Mouse (Mus musculus): ENCODE data around the gene Pole3.

Gene Pole3

DNA sequence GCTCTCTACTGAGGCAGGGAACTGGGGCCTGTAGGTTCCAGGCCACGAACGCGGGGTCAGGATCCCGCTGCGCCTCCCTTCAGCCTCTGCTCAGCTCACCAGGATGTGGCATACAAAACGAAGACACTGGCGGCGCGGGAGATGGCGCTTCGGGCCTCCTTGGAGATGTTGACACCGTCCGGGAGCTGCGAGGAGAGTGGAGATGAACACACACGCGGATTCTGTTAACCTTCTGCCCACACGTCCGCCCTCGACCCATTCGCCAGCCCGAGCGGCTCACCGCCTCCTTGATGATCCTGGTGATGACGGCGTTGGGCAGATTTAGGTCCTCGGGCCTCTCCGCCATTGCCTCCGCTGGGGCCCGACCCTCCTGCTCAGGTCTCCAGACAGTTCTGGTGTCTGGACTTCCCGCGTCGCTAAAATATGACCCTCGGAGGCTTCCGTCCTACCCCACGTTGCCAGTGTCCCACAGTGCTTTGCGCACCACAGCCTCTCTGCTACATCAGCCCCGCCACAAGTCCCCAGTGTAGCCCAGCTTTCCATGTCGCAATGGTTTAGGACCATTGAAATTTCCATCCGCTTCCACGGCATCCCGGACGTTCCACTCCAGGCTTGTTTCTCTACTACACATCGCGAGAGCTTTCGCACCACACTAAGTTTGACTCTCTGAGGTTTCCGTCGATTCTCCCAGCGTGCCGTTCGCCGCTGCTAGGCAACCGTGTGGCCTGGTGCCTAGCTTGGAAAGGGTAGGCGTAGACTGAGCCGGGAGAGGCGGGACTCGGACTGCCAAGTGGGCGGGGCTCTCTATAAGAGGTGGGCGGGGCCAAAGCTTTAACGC is at the start of gene Pole3, which contains the start of gene 4933430I17Rik:
Pole3 (minus strand) TSS at position 418 of the 838 bp plus-strand sequence.
4933430I17Rik (plus strand) TSS at position 719 of the 838 bp plus-strand sequence.
- DNase-seq = peak; percentile 95

- DNase-seq = no peak
Measured at GRCm38 (mm10) chr4:62570029-62570428, 45.2 kb upstream of the Pole3 start.

- DNase-seq = no peak
Measured at GRCm38 (mm10) chr4:62569603-62570002, 44.7 kb upstream of the Pole3 start.

- no peak for DNase-seq
Measured at GRCm38 (mm10) chr4:62568359-62568758, 43.5 kb upstream of the Pole3 start.

- no peak for DNase-seq
Measured at GRCm38 (mm10) chr4:62567696-62568095, 42.8 kb upstream of the Pole3 start.

DNA sequence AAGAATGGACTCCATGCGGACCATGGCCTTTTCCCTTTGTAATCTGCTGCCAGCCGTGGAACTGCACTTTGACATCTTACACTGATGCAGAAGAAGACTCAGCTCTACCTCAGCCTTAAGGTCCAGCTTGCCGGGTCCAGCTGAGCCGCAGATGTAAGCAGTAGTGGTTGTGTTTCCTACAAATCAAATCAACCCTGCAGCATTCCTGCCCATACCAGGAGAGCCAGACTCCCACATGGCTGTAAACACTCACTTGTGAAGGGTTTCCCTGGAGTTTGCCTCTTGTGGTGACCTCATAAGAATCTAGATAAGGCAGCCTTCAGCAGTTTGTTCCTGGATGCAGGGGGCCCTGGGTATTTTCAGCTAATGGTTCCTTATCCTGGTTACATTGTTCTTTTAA is 41.7 kb upstream of the Pole3 start:
- no peak for DNase-seq

- DNase-seq = no peak
Measured at GRCm38 (mm10) chr4:62562006-62562405, 37.1 kb upstream of the Pole3 start.

DNA sequence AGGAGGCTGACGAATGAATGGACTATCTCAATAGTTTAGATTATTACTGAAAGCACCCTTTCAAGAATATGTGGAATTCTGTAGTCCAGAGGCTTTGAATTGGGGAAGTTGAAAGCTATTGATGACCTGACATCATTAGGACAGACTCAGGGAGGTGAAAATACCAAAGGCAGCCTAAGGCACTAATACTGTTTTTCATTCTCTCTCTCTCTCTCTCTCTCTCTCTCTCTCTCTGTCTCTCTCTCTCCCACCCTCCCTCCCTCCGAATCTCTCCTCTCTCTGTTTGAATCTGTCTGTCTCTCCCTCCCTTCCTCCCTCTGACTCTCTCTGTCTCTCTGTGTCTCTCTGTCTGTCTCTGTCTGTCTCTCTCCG is 36.7 kb upstream of the Pole3 start:
- no peak for DNase-seq

GRCm38 (mm10) chr4:62560963-62561629 is 36.2 kb upstream of the Pole3 start:
- DNase-seq = peak; percentile 37

GRCm38 (mm10) chr4:62559797-62560329 is 35.0 kb upstream of the Pole3 start, which contains the start of gene Rgs3:
Gene Rgs3 (plus strand): TSS chr4:62559847.
- DNase-seq = no peak

- DNase-seq = no peak
Measured at GRCm38 (mm10) chr4:62557436-62557835, 32.6 kb upstream of the Pole3 start.

- DNase-seq = no peak
Measured at GRCm38 (mm10) chr4:62551966-62552365, 27.1 kb upstream of the Pole3 start.

DNA sequence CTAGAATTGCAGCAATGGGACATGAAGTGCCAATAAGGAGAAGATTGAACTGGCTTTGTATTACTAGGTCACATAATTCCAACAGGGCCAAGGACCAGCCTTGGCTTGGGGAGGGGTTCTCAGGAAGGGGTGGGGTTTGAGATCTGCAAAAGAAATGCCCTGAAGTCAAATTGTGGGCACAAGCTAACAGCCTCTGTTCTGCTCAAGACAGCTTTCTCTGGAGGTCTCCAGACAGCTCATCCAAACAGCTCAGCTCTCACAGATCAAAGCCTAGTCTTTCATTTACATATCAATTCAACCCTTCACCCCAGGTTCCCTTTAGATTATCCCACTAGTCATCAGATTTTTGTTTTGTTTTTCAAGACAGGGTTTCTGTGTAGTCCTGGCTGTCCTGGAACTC is 19.9 kb upstream of the Pole3 start:
- no peak for DNase-seq

DNA sequence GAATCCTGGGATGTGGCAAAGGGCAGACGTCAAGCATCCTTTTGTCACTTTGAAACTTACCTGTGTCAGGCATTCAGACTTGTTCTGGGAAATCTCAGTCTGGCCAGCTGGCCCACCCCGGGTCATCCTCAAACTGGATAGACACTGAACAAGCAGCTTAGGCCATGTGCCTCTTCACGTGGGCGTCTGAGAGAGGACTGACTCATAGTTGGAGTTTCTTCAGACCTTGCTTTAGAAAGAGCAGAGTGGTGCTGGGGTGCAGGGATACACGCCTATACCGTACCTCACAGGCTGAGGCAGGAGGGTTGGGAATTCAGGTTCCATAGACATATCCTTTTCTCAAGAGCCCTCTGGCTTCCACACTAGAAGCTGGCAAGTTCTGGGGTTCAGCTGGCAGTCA is 18.9 kb upstream of the Pole3 start:
- no peak for DNase-seq

DNA sequence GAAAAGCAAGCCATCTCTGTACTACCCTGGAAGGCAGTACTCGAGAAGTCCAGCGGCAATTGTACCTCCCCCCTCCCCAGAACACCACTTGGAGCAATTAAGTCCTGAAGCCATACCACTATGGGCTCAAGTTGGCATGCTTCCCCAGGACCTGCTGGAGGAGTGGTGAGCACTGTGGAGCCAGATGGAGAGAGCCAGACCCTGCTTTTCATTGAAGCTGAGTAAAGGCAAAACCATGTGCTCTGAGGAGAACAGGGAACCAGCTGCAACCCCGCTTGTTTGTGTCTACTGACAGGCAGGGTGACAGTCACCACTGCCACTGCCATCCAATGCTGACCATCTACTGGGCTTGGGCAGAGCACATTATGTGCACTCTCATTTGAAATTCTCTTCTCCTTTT is 16.9 kb upstream of the Pole3 start:
- no peak for DNase-seq

GRCm38 (mm10) chr4:62533729-62534128 is 8.9 kb upstream of the Pole3 start:
- DNase-seq = no peak

- no peak for DNase-seq
Measured at GRCm38 (mm10) chr4:62527655-62528054, 2.8 kb upstream of the Pole3 start.

DNA sequence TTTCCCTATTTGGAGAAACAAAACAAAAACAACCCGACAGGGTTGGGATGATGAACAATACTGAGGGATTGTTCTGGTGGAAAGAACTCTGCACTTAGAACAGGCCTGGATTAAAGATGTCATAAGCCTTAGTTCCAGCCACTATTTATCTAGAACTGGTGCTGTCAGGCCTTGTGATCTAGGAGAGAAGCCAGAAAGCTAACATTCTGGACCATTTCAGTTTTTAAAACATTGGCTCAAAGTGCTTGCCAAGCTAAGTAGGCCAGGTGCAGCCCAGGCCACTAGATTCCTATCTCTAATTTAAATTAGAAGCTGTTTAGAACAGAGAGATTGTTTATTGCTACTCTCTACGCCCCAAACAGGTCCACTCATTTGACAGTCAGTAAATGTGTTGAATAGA is 1.4 kb upstream of the Pole3 start:
- no peak for DNase-seq

DNA sequence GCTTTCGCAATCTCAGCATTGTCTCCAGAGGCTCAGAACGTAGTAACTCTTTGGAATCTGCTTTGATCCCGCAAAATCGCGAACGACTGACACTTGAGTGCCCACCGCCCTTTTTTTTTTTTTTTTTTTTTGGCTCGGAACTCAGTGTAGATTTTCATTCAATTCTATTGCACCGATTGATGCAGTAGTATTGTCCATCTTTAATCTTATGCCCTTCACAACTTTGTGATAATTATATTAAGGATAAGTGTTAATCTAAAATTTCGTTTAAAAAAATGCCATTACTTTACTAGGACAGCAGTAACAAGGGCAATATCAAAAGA is 582 bp upstream of the Pole3 start:
- DNase-seq = no peak

GRCm38 (mm10) chr4:62520892-62521400 is 3.9 kb downstream of the Pole3 start:
- DNase-seq = no peak

- peak; percentile 96 for DNase-seq
Measured at GRCm38 (mm10) chr4:62519849-62520233, 5.0 kb downstream of the Pole3 start, which contains the start of gene Alad. Gene Alad (minus strand): TSS chr4:62519918.

DNA sequence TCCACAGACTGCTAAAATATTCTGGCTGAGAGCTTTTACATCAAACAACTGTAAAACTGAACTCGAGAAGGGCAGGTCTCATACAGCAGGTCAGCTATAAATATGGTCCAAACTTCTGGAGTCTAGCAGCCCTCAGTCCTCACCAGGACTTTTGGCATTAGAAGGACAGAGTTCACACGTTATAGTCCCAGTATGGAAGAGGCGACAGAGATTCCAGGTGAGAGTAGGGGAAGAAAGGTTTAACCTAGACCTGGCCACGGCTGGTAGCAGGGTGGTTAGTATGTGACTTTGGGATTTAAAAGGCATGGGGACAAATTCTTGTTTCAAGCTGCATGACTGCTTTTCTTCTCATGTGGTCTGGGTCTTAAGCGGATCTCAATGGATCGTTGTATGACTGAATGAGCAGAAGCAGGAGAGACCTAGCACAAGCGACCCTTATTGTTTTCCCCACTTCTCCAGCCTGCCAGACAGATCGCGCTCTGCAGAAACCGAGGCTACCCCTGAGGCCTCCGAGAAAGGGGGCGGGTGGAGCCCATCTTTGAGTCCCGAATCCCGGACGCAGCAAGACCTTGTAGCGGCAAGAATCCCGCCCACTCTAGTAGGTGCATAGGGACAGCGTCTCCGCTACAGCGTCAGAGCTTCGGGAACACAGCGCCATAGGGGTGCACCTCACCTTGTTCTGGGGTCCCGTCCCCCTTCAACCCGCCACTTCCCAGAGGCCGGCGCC is 5.6 kb downstream of the Pole3 start:
- no peak for DNase-seq
